Mouse (Mus musculus) forelimb bud, embryonic 11.5 days (tissue): ENCODE measurements around the gene Olfr3.

Experiments used
- DNase-seq: peaks from one replicate; pipeline ENCODE4 v3.0.0-alpha.2; 2012; ENCODE audit warnings: low read depth, low spot score

Olfr3 gene

GRCm38 (mm10) chr2:36816932-36817331, at the start of gene Olfr3:
Olfr3 (minus strand) TSS chr2:36817032.
- no peak for DNase-seq

GRCm38 (mm10) chr2:36862560-36862959, 45.7 kb upstream of the Olfr3 start, which contains the start of gene Olfr351:
Olfr351 (minus strand) TSS chr2:36862660.
- DNase-seq = no peak

GRCm38 (mm10) chr2:36846010-36846409, 29.2 kb upstream of the Olfr3 start, which contains the start of gene Olfr350:
Olfr350 (plus strand) TSS chr2:36846310.
- DNase-seq = no peak

- no peak for DNase-seq
Measured at GRCm38 (mm10) chr2:36790238-36790637, 26.6 kb downstream of the Olfr3 start, which contains the start of gene Olfr50. Olfr50 (plus strand) TSS chr2:36790538.

- DNase-seq = no peak
Measured at GRCm38 (mm10) chr2:36783976-36784375, 32.9 kb downstream of the Olfr3 start, which contains the start of gene Olfr348. Olfr348 (plus strand) TSS chr2:36784276.
